Mouse (Mus musculus) urinary bladder, adult 2 months (tissue): ENCODE measurements at regions not wholly inside any gene's neighbourhood (a gene's known extent, or its start where the extent isn't known, plus 50 kb on each side); places are given as distances from the start of the nearest gene placed in this dataset.

Experiments
- DNase-seq: peaks from one replicate; pipeline ENCODE4 v3.0.0; 2022; ENCODE audit warnings: low spot score

- DNase-seq, result no peak
Measured at GRCm38 (mm10) chr12:35724132-35724531, 189.3 kb upstream of the Ahr start.

GRCm38 (mm10) chr12:35712671-35713070 is 177.8 kb upstream of the Ahr start:
- DNase-seq, result no peak

DNA sequence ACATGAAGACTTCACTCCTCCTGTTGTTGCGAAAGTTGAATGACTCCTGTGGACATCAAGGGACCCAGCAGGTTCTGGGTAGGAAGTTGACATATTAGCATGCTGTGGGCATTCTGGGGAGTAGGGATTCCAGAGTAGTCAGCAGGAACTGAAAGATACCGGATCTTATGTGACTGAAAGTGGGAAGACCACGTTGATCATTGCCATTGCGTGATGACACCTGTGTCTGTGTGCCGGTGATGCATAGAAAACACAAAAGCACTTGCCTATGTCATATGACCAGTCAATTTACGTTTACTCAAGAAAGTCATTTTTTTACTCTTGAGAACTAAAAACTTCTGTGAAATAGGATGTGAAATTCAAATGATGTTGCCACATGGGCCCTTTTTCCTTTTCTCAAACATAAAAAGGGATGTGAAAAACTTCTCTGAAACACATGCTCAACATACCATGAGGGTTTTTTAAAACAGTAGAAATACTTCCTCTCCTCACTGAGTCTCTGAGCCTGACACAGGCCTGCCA is 176.8 kb upstream of the Ahr start:
- no peak for DNase-seq

DNA sequence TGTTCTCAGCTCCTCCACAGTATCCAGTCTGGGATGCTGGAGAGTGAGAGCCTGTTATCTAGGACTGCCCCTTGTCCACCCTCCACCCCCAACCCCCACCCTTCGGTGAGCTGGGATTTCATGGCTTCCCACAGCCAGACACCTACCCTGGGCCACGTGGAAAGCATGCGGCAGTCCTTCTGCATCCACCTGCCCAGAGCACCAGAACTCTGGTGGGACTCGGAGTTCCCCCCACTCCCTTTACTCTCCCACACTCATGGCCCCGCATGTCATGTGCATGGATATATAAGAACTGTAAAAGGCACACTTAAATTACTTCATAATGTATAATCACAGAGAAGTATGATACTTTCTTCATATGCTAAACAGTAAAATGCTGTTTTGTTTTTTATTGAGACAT is 175.5 kb upstream of the Ahr start:
- no peak for DNase-seq

DNA sequence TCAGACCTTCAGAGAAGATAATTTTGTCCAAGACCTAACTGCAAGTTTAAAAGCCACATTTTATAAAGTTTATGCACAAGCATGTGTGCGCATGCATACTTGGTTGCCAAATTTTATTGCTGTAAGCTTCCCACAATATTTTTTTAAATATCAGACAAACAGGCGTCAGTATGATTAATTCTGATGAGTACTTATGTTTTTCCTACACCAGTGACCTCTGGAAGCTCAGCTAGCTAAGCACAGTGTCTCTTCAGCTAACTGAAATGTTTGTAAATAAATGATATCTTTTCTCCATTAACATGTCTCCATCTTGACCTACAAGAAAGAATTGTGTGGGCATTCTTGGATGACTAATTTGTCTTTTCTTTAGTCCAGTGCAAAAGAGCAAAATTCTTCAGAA is 168.6 kb upstream of the Ahr start:
- no peak for DNase-seq

- no peak for DNase-seq
Measured at GRCm38 (mm10) chr12:35702674-35703073, 167.8 kb upstream of the Ahr start.

DNA sequence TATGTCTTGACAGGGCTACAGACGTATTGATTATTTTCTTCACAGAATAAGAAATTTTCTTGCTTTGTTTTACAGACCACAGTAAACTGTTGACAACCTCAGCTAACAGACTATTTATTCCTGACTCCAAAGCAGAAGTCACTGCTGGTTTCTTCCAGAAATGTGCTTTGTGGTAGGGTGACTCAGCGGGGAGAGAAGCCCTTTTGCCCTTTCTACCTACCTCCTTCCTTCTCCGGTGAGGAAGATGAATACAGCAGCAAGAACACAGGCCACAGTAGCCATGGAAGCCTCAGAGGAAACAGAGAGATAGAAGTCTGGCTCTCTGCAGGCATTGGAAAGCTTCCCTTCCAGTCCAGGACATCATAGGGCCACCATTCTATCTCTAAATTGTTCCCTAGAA is 159.4 kb upstream of the Ahr start:
- DNase-seq, result no peak

DNA sequence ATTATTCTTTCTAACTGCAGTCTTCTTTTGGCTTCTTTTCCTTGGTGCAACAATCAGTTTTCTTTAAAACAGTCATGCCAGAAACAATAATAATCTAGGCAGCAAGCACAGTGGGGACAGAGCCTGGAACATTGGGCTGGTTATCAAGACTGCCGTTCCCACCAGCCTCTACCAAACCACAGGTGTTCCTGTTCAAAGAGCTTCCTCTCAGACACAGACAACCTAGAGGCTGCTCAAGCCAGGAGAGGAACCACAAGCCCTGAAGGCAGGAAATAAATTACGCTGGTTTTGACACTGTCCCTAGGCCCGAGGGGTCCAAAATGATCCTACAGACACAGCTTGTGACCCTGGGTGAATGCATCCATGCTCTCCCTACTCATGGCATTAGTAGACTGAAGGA is 156.1 kb upstream of the Ahr start:
- no peak for DNase-seq

GRCm38 (mm10) chr12:35686231-35686630 is 151.4 kb upstream of the Ahr start:
- DNase-seq, result no peak

- no peak for DNase-seq
Measured at GRCm38 (mm10) chr12:35685189-35685588, 150.4 kb upstream of the Ahr start.

- no peak for DNase-seq
Measured at GRCm38 (mm10) chr12:35681864-35682449, 147.1 kb upstream of the Ahr start.

- DNase-seq, result no peak
Measured at GRCm38 (mm10) chr12:35679903-35680302, 145.1 kb upstream of the Ahr start.

DNA sequence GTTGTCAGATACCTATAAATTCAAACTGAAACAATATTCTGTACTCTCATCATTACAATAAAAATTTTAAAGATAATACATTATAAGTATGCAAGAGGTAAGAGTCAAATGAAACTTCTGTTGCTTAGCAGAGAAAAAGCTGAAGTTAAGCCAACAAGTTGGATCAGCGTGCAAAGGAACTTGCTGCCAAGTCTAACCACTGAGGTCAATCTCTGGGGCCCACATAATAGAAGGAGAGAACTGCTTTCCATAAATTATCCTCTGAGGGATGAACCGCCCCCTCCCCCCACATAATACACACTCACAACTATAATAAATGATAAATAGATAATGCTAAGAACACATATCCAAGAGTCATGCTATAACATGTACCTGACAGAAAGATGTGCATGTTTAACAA is 144.2 kb upstream of the Ahr start:
- DNase-seq, result no peak

- no peak for DNase-seq
Measured at GRCm38 (mm10) chr12:35674487-35674886, 139.6 kb upstream of the Ahr start.

DNA sequence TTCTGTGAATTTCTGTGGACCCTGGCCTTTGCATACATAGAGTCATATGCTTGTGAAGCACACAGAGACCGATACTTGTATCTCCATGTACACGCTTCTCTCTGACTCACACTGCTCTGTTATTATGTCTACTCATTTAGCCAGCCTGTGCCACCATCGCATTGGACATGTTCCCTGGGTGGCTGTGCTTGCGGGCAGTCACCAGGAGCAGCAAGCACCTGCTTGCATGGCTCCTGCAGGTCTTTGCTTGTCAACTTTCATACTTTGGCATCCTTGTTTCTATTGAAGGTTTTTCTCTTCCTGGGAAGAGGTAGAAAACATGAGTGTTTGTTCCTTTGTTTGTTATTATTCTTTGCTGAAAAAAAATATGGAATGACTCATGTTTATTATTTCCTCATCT is 136.1 kb upstream of the Ahr start:
- no peak for DNase-seq

DNA sequence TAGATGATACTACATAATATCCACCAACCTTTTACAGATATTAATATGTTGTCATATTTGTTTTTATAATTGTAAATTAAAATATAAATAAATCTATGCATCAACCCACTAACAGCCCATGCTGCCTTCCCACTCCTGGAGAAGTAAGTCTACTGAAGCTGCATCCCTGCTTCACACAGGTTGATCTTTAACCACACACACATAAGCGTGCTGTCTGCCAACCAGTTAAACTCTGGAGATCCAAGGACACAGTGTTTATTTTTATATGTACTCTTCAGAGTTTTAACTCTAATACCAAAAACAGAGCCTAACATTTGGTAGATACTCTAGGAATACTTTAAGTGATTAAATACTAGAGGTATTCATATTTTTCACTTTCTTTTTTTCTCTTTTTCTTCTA is 133.9 kb upstream of the Ahr start:
- DNase-seq, result no peak

DNA sequence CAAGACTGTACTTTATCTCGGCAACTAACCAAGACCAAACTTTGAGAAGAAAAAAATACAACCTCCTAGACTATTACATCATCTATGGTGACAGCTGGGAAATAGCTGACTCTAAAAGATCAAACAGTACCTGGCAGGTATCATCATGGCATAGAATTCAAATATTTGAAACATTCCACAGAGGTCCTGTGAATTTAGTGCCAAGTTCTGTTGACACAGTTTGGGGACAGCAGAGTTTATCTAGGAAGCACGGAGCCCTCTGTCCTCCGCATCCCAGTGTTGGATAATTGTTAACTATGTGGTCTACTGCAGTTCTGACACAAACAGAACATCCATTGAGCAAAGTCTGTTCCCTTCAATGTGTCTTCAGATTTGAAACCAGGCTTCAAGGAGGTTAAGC is 132.9 kb upstream of the Ahr start:
- no peak for DNase-seq

- no peak for DNase-seq
Measured at GRCm38 (mm10) chr12:35667218-35667617, 132.4 kb upstream of the Ahr start.

GRCm38 (mm10) chr12:35666062-35666461 is 131.2 kb upstream of the Ahr start:
- DNase-seq, result no peak

DNA sequence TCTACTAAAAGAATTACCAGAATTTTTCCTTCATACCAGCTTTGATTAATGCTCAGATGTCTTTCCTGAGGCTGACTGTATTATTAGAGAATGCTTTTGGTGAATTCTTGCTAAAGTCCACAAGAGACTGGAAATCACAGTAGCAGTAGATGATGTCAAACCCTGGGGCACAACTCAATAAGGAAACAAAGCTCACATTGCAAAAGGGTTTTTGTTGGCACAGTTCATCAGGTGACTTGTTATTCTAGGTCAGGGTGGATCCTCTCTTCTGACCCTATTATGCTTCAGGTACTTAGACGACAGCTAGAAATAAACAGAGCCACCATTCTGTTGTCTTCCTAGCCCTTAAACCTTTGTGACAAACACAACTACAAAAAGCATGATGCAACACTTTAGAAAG is 128.2 kb upstream of the Ahr start:
- no peak for DNase-seq

DNA sequence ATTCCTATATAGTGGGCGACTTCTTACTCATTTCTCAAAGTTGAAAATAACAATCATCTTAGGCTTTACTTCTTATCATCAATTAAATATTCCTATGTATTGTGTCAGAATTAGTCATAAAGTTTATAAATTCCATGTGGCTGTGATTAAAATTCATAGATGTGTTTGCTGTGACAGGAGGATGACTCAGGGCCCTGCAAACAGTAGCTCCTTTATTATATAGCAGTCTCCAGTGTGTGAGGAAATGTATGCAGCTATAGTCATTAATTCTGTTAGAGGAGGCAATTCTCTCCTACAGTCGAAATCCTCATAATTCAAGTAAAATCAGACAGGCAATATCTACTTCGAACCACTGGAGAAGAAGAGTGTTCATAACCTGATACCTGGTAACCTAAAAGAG is 121.7 kb upstream of the Ahr start:
- DNase-seq, result no peak

DNA sequence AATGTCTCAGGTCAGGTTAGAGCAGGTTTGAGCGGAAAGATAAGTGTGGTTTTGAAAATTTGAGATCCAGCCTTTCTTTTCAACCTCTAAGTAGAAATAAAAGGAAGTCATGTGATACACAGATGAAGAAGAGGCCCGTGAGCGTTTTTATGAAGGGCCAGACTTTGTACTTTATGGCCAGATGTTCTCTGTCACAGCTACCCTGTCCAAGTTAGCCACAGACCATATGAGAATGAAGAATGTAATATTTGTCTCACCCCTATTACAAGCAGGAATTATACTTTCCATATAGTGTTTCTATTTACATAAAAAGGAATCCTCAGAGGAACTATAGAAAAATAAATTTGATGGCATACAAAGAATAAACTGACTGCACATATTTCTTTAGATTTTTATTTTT is 114.9 kb upstream of the Ahr start:
- DNase-seq, result no peak

GRCm38 (mm10) chr12:35642473-35642872 is 107.6 kb upstream of the Ahr start:
- no peak for DNase-seq

GRCm38 (mm10) chr12:35641741-35642140 is 106.9 kb upstream of the Ahr start:
- no peak for DNase-seq
